Mouse (Mus musculus): ENCODE data around the gene Muc3a. TPM values are rescaled to one million over a fixed set of nuclear protein-coding genes. Genes with fewer than 3 reads are reported as not detected.

The Muc3a gene
- total RNA-seq (2014; rRNA removed) (0.10 and 0.31 TPM in 2 replicates), polyA plus RNA-seq (2015; fragmentation: Nextera tagmentation; extraction: Ambion mirVana) (0.13 TPM in 2 replicates)

DNA sequence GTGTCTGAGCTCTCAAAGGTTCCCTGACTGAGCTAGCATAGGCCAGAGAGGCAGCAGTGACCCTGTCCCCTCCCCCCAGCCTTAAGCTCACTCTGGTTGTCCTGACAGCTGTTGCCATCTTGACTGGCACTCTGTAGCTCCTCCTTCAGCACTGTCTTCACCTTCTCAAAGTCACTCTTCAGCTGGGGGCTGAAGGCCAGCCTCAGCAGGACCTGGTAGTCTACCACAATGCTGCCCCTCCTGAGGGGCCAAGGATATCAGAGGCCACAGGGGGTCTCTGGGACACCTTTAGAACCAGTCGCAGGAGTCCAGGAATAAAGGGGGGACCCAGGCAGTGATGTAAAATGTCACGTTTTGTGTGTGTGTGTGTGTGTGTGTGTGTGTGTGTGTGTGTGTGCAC is at the start of gene Muc3a:
TSS of gene Muc3a (minus strand) at position 101 of the 400 bp plus-strand sequence.
- H3K36me3 ChIP-seq (ENCODE audit: insufficient read depth) = no peaks in the 10 kb centered on the region
- DNase-seq (no peak), ATAC-seq (no peak)
- no peak within 1 kb of the TSS for H3K27ac ChIP-seq (ENCODE audit: low read depth, low read length)
- no peak within 1 kb of the TSS for H3K4me3 ChIP-seq (ENCODE audit: low read depth, low read length)
- no peak within 1 kb of the TSS for H3K4me2 ChIP-seq (ENCODE audit: low read depth)
- H3K4me1 ChIP-seq (ENCODE audit: insufficient read depth) = no peaks in the 10 kb centered on the region
- no peaks in the 10 kb centered on the region for H3K9me3 ChIP-seq (ENCODE audit: low read length)
- no peaks in the 10 kb centered on the region for H3K27me3 ChIP-seq (ENCODE audit: insufficient read depth, low read length)
- WGBS = 66% methylated on average over 2 of the region's 2 CpGs
- H3K9ac ChIP-seq = no peak within 1 kb of the TSS
- no peak for TF ChIP-seq CTCF (IDR thresholded peaks at IDR 0.05; ENCODE audit: low read depth)

DNA sequence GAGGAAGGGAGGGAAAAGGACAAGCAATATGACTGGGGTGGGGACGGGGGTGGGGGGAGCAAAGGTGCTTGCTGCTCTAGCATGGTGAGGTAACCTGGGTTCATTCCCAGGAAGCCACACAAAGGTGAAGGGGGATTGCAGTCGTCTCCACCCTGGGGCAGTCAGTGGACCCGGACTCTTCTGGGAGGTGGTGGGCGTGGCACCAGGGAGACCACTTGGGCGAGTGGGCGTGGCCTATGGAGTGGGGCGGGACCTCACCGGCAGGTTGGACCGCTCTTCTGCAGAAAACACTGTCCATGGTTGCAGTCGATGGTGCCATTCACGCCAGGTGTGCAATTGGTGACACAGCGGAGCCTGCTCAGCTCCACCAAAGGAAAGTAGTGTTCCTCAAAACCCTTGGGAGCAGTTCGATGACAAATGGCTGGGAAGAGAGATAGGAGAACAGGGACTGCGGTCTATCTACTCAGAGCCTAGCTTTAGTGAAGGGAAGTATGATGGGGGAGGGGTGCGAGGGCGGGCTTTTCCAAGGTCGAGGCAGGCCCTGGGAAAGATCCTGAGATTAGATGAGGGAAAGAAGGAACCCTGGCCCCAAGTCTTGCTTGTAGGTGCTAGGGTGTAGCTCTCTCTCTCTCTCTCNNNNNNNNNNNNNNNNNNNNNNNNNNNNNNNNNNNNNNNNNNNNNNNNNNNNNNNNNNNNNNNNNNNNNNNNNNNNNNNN is 917 bp downstream of the Muc3a start:
- DNase-seq (no peak), ATAC-seq (no peak)
- 25% methylated on average over 17 of the region's 17 CpGs for WGBS

DNA sequence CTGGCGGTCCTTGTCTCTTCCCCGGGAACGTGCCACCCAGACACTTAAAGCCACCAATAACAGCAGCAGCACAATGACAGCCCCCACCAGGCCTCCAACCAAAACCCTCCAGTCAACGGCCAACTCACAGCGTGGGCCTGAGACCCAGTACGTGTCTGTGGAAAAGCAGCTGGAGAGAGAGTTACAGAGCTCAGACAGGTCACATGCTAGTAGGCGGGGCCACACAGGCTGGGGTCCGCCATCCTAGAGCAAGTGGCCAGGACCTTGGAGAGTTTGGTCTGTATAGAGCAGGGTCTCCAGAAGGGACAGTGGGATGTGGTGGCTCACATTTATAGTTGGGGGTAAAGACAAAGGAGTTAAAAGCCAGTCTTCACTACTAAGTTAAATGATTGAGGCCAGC is 1.5 kb downstream of the Muc3a start:
- WGBS = 70% methylated on average over 8 of the region's 8 CpGs
- H3K9ac ChIP-seq = no peak overlapping the region
- DNase-seq (no peak), ATAC-seq (no peak)
- H3K9me3 ChIP-seq (ENCODE audit: low read length) = no peaks in the 10 kb centered on the region
- H3K4me2 ChIP-seq (ENCODE audit: low read depth) = no peak overlapping the region
- no peaks in the 10 kb centered on the region for H3K4me1 ChIP-seq (ENCODE audit: insufficient read depth)
- H3K27ac ChIP-seq (ENCODE audit: low read depth, low read length) = no peak overlapping the region
- no peak for TF ChIP-seq CTCF (IDR thresholded peaks at IDR 0.05; ENCODE audit: low read depth)
- H3K4me3 ChIP-seq (ENCODE audit: low read depth, low read length) = no peak overlapping the region
- no peaks in the 10 kb centered on the region for H3K27me3 ChIP-seq (ENCODE audit: insufficient read depth, low read length)
- H3K36me3 ChIP-seq (ENCODE audit: insufficient read depth) = no peaks in the 10 kb centered on the region

More for the DNA sequence above, 917 bp downstream of the Muc3a start:
- TF ChIP-seq CTCF (IDR thresholded peaks at IDR 0.05; ENCODE audit: low read depth) = no peak
- Histone ChIP-seq H3K27me3 (ENCODE audit: insufficient read depth, low read length) (no peaks in the 10 kb centered on the region), H3K9me3 (ENCODE audit: low read length) (no peaks in the 10 kb centered on the region), H3K4me3 (ENCODE audit: low read depth, low read length) (no peak overlapping the region), H3K36me3 (ENCODE audit: insufficient read depth) (no peaks in the 10 kb centered on the region), H3K9ac (no peak overlapping the region), H3K27ac (ENCODE audit: low read depth, low read length) (no peak overlapping the region), H3K4me1 (ENCODE audit: insufficient read depth) (no peaks in the 10 kb centered on the region), H3K4me2 (ENCODE audit: low read depth) (no peak overlapping the region)

DNA sequence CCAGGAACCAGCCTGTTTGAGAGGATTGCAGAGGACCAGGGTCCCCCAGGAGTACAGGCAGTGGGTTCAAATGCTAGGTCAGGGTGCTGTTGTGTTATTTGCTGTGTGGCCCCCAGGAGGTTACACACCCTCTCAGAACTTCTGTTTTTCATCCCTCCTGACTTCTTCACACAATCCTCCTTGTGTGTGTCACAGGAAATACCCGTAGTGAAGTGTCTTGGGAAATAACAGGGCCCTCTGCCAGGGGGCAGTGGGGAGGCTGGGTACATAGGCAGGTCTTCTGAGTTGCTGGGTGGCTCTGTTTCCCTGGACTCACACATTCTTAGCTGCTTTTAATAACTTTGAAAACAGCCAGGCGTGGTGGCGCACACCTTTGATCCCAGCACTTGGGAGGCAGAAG is 6.9 kb downstream of the Muc3a start:
- WGBS = 83% methylated on average over 3 of the region's 3 CpGs

DNA sequence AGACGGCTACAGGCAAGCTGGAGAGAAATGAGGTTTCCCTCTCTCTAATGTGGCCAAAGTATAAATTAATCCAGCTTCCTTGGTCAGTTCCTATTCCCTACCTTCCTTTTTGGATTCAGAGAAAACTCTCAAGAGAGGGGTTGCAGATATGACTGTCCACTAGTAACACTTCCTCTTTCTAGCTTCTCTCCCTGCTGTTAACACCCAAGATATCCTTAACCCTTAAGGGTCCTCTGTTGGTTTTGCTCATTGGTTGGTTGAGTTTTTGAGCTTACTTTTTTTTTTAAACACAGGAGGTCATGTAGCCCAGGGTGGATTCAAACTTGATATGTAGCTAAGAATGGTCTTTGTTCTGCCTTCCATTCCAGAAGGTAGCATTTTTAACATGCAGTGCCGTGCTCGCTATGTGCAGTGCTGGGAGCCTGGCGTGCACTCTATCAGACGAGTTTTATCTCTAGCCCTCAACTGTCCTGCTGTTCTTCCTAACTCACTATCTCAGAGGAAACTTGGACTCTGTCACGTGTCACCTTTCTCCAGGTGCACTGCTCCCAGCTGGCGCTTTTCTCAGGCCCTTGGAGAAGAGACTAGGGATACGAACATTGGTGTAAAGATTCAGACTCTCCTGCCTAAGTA is 17.6 kb downstream of the Muc3a start:
- Histone ChIP-seq H3K9me3 (ENCODE audit: low read length) (no peaks in the 10 kb centered on the region), H3K4me3 (ENCODE audit: low read depth, low read length) (no peak overlapping the region), H3K27me3 (ENCODE audit: insufficient read depth, low read length) (no peaks in the 10 kb centered on the region), H3K4me1 (ENCODE audit: insufficient read depth) (no peaks in the 10 kb centered on the region), H3K27ac (ENCODE audit: low read depth, low read length) (no peak overlapping the region), H3K36me3 (ENCODE audit: insufficient read depth) (no peaks in the 10 kb centered on the region), H3K4me2 (ENCODE audit: low read depth) (no peak overlapping the region), H3K9ac (no peak overlapping the region)
- TF ChIP-seq CTCF (IDR thresholded peaks at IDR 0.05; ENCODE audit: low read depth) = no peak
- WGBS = 81% methylated on average over 8 of the region's 8 CpGs
- DNase-seq (no peak), ATAC-seq (no peak)

More for the DNA sequence above, 6.9 kb downstream of the Muc3a start:
- H3K9me3 ChIP-seq (ENCODE audit: low read length) = no peaks in the 10 kb centered on the region
- H3K27me3 ChIP-seq (ENCODE audit: insufficient read depth, low read length) = no peaks in the 10 kb centered on the region
- TF ChIP-seq CTCF (IDR thresholded peaks at IDR 0.05; ENCODE audit: low read depth) = no peak
- DNase-seq (no peak), ATAC-seq (no peak)
- H3K4me2 ChIP-seq (ENCODE audit: low read depth) = no peak overlapping the region
- no peak overlapping the region for H3K27ac ChIP-seq (ENCODE audit: low read depth, low read length)
- no peaks in the 10 kb centered on the region for H3K4me1 ChIP-seq (ENCODE audit: insufficient read depth)
- H3K9ac ChIP-seq = no peak overlapping the region
- H3K36me3 ChIP-seq (ENCODE audit: insufficient read depth) = no peaks in the 10 kb centered on the region
- H3K4me3 ChIP-seq (ENCODE audit: low read depth, low read length) = no peak overlapping the region

DNA sequence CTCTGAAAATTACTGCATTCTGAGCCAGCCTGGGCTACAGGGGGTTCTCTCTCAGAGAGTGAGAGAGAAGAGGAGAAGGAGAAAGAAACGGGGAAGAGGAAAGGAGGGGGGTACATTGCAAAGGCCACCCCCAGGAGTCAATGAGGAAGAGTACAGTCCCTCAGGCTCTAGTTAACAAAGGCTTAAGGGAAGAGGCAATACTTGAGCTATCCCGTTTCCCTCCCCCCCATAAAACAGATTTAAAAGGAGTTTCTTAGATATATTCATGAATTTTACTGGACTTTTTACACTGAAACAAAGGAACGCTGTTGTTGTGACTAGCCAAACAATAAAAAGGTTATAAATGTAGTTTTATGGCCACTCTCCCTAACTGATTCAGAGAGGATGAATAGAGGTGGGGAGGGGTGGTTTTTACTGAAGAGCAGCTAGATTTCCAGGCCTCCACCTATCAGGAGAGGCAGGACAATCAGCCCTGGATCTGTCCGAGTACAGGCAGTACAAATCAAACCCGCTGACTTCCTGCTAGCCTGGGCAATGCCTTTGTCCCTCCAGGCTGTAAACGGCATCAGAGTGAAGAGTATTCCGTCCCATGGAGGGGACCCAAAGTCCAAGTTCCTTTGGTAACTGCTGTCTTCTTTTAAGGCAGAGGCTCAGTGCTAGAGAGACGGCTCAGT is 18.8 kb downstream of the Muc3a start:
- WGBS = 74% methylated on average over 8 of the region's 8 CpGs
- H3K27me3 ChIP-seq (ENCODE audit: insufficient read depth, low read length) = no peaks in the 10 kb centered on the region

DNA sequence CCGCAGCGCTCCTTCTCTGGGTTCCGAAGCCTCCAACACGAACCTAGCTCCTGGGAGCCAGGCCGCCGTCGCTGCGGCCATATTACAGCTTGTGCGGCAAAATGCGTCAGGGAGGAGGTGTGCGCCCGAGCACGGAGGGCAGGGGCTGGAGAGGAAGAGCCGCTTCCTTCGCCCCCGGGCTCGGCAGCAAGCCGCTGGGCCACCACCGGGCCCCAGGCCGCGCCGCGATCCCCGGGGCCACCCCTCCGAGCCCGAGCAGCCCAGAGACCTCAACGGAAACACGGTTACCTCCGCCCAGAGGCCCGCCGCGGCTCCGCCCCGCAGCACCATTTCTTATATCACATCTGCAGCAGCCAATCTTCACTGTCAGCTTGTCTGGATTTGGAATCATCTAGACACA is 22.9 kb downstream of the Muc3a start:
- Histone ChIP-seq H3K9ac (peak overlapping the region; percentile 61), H3K36me3 (ENCODE audit: insufficient read depth) (no peaks in the 10 kb centered on the region), H3K27ac (ENCODE audit: low read depth, low read length) (no peak overlapping the region), H3K4me2 (ENCODE audit: low read depth) (peak overlapping the region; percentile 81), H3K4me3 (ENCODE audit: low read depth, low read length) (peak overlapping the region; percentile 45), H3K9me3 (ENCODE audit: low read length) (no peaks in the 10 kb centered on the region), H3K27me3 (ENCODE audit: insufficient read depth, low read length) (no peaks in the 10 kb centered on the region), H3K4me1 (ENCODE audit: insufficient read depth) (no peaks in the 10 kb centered on the region)
- WGBS = 5% methylated on average over 34 of the region's 34 CpGs
- TF ChIP-seq CTCF (IDR thresholded peaks at IDR 0.05; ENCODE audit: low read depth) = no peak
- peak; percentile 38 for DNase-seq
- peak; percentile 42 for ATAC-seq

More for the DNA sequence above, 18.8 kb downstream of the Muc3a start:
- Histone ChIP-seq H3K27ac (ENCODE audit: low read depth, low read length) (no peak overlapping the region), H3K4me2 (ENCODE audit: low read depth) (no peak overlapping the region), H3K4me1 (ENCODE audit: insufficient read depth) (no peaks in the 10 kb centered on the region), H3K9ac (no peak overlapping the region), H3K4me3 (ENCODE audit: low read depth, low read length) (no peak overlapping the region), H3K36me3 (ENCODE audit: insufficient read depth) (no peaks in the 10 kb centered on the region), H3K9me3 (ENCODE audit: low read length) (no peaks in the 10 kb centered on the region)
- no peak for ATAC-seq
- DNase-seq = no peak
- no peak for TF ChIP-seq CTCF (IDR thresholded peaks at IDR 0.05; ENCODE audit: low read depth)

Data from forebrain, postnatal 0 days (tissue).